Mouse (Mus musculus): Measurements from ENCODE around the gene Ksr1. TPM values are rescaled to one million over a fixed set of nuclear protein-coding genes. Genes with fewer than 3 reads are reported as not detected.

Ksr1 gene
- total and polyA plus RNA-seq, 2 experiments from 2014 or later, result 3.2 to 33.7 TPM

DNA sequence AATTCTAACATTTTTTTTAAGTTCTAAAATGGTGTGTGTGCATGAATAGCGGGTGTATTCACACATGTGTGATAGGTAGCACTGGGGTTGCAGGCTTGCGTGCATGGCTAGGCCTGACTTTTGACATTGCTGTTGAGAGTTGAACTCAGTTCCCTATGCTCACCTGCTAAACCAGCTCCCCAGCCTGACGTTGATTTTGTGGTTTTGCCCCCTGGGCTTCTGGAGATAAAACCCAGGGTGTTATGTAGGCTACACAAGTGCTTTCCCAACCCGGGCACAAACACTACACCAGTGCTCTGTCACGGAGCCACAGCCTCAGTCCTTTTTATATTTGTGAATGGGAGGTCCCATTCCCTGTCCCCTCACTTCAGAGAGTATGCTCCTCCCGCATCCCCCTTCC, 39.5 kb upstream of the Ksr1 start:
- no peaks in the 10 kb centered on the region for H3K9me3 ChIP-seq (ENCODE audit: low read length)
- no peak overlapping the region for H3K27ac ChIP-seq (ENCODE audit: low read depth, low read length)
- 88% methylated on average over 6 of the region's 6 CpGs for WGBS

DNA sequence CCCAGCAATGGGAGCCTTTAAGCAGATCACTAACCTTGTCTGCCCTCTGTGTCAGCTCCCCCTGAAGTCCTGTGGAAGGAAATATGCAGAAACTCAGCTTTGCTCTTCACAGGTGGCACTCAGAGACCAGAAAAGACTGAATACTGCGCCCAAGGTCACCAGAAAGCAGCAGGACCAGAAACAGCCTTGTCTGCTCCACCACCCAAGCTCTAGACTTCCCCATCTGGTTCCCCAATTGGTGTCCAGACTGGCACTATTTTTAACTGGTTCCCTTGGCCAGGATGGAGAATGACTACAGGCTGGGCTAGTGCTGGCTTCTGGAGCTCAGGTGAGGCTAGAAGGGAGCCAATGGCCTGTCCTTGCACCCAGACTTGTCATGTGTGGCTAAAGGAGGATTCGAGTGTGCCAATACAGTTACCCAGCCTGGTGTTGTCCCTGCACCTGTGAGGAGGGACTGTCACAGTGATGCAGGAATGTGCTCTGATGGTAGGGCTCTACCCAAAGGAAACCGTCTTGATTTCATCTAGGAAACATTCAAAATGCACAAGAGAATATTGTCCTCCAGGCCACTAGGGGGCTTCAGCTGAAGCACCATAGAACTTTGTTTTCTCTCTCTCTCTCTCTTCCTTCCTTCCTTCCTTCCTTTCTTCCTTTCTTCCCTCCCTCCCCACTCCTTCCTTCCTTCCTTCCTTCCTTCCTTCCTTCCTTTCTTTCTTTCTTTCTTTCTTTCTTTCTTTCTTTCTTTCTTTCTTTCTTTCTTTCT, 38.1 kb upstream of the Ksr1 start:
- H3K27ac ChIP-seq (ENCODE audit: low read depth, low read length), result no peak overlapping the region

More for the DNA sequence above, 39.5 kb upstream of the Ksr1 start:
- no peak overlapping the region for H3K4me2 ChIP-seq (ENCODE audit: low read depth, low read length, poor library complexity, severe bottlenecking)
- no peak for TF ChIP-seq CTCF (IDR thresholded peaks at IDR 0.05)
- no peaks in the 10 kb centered on the region for H3K4me1 ChIP-seq (ENCODE audit: insufficient read depth, low read length)
- H3K36me3 ChIP-seq (ENCODE audit: insufficient read depth, low read length), result no peaks in the 10 kb centered on the region
- ATAC-seq (ENCODE audit: low FRiP score) (no peak), DNase-seq (ENCODE audit: low spot score) (no peak)
- no peak overlapping the region for H3K4me3 ChIP-seq (ENCODE audit: low read depth, low read length)
- no peak overlapping the region for H3K9ac ChIP-seq (replicated peaks; ENCODE audit: low read length, poor library complexity, severe bottlenecking)
- no peaks in the 10 kb centered on the region for H3K27me3 ChIP-seq (ENCODE audit: insufficient read depth, low read length)

DNA sequence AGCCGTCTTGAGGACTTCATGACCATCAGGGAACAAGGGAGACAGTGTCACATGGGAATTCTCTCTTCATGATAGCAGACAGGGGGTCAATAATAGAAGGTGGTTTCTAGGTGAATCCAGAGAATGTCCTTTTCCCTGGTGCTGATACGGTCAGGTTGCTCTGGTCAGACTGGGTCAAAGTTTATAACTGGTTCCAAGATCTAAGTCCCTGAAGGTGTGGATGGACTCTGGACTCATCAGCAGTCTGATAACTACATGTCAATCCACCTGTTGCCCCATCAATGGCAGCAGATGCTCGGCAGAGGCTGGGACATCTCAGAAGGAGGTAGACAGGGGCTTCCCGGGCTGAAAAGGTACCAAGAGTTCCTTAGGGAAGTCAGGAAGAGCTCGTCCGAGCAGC, 37.2 kb upstream of the Ksr1 start:
- Histone ChIP-seq H3K4me3 (ENCODE audit: low read depth, low read length) (no peak overlapping the region), H3K4me1 (ENCODE audit: insufficient read depth, low read length) (no peaks in the 10 kb centered on the region), H3K27ac (ENCODE audit: low read depth, low read length) (no peak overlapping the region), H3K27me3 (ENCODE audit: insufficient read depth, low read length) (no peaks in the 10 kb centered on the region), H3K9ac (replicated peaks; ENCODE audit: low read length, poor library complexity, severe bottlenecking) (no peak overlapping the region), H3K36me3 (ENCODE audit: insufficient read depth, low read length) (no peaks in the 10 kb centered on the region), H3K4me2 (ENCODE audit: low read depth, low read length, poor library complexity, severe bottlenecking) (no peak overlapping the region), H3K9me3 (ENCODE audit: low read length) (no peaks in the 10 kb centered on the region)
- ATAC-seq (ENCODE audit: low FRiP score), result no peak
- no peak for TF ChIP-seq CTCF (IDR thresholded peaks at IDR 0.05)
- DNase-seq (ENCODE audit: low spot score), result no peak
- 92% methylated on average over 6 of the region's 6 CpGs for WGBS

More for the DNA sequence above, 38.1 kb upstream of the Ksr1 start:
- peak; percentile 34 for TF ChIP-seq CTCF (IDR thresholded peaks at IDR 0.05)
- H3K9me3 ChIP-seq (ENCODE audit: low read length), result no peaks in the 10 kb centered on the region
- H3K27me3 ChIP-seq (ENCODE audit: insufficient read depth, low read length), result no peaks in the 10 kb centered on the region
- no peak for DNase-seq (ENCODE audit: low spot score)
- H3K36me3 ChIP-seq (ENCODE audit: insufficient read depth, low read length), result no peaks in the 10 kb centered on the region
- 78% methylated on average over 3 of the region's 3 CpGs for WGBS
- no peak overlapping the region for H3K9ac ChIP-seq (replicated peaks; ENCODE audit: low read length, poor library complexity, severe bottlenecking)
- no peak overlapping the region for H3K4me2 ChIP-seq (ENCODE audit: low read depth, low read length, poor library complexity, severe bottlenecking)
- ATAC-seq (ENCODE audit: low FRiP score), result no peak
- H3K4me3 ChIP-seq (ENCODE audit: low read depth, low read length), result no peak overlapping the region
- H3K4me1 ChIP-seq (ENCODE audit: insufficient read depth, low read length), result no peaks in the 10 kb centered on the region

DNA sequence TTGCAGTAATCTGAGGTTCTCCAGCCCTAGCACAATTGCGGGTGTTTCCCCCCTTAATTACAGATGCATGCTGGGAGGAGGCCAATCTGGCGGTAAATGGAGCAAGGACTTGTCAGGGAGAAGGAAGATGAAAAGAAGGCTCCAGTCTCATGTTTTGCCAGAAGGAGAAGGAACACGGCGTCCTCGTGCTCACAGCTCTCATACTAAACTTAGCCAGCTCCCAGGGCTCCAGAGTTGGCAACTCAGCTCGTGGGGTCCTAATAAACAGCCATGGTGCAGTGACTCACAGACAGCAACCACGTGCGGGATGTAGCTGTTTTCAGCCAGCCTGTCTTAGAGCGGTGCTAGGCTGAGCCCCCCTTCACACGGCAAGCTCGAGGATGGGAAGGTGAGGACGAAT, 36.7 kb upstream of the Ksr1 start:
- Histone ChIP-seq H3K4me3 (ENCODE audit: low read depth, low read length) (no peak overlapping the region), H3K4me2 (ENCODE audit: low read depth, low read length, poor library complexity, severe bottlenecking) (no peak overlapping the region), H3K4me1 (ENCODE audit: insufficient read depth, low read length) (no peaks in the 10 kb centered on the region), H3K27ac (ENCODE audit: low read depth, low read length) (no peak overlapping the region), H3K9me3 (ENCODE audit: low read length) (no peaks in the 10 kb centered on the region), H3K27me3 (ENCODE audit: insufficient read depth, low read length) (no peaks in the 10 kb centered on the region), H3K36me3 (ENCODE audit: insufficient read depth, low read length) (no peaks in the 10 kb centered on the region), H3K9ac (replicated peaks; ENCODE audit: low read length, poor library complexity, severe bottlenecking) (no peak overlapping the region)
- no peak for TF ChIP-seq CTCF (IDR thresholded peaks at IDR 0.05)
- peak; percentile 53 for DNase-seq (ENCODE audit: low spot score)
- ATAC-seq (ENCODE audit: low FRiP score), result no peak
- 64% methylated on average over 12 of the region's 12 CpGs for WGBS

DNA sequence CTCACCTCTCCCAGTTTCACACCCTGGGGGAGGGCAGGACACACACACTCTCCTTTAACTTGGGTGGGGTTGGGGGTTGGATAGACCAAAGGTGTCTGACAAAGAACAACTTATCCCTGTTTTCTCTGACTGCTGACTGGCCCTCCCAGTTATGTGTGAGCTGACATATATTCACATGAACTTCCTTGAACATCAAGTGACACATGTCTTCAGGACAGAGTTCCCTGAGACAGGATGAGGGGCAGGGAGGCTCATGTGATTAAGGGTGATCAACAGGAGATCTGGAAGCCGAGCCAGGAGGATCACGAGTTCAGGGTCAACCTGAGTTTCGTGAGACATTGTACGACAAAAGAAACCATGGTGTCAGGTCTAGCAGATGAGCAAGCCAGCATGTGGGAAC, 35.7 kb upstream of the Ksr1 start:
- WGBS, result 97% methylated on average over 4 of the region's 4 CpGs
- Histone ChIP-seq H3K36me3 (ENCODE audit: insufficient read depth, low read length) (no peaks in the 10 kb centered on the region), H3K9ac (replicated peaks; ENCODE audit: low read length, poor library complexity, severe bottlenecking) (no peak overlapping the region), H3K4me2 (ENCODE audit: low read depth, low read length, poor library complexity, severe bottlenecking) (no peak overlapping the region), H3K9me3 (ENCODE audit: low read length) (no peaks in the 10 kb centered on the region), H3K27ac (ENCODE audit: low read depth, low read length) (no peak overlapping the region), H3K4me3 (ENCODE audit: low read depth, low read length) (no peak overlapping the region), H3K27me3 (ENCODE audit: insufficient read depth, low read length) (no peaks in the 10 kb centered on the region), H3K4me1 (ENCODE audit: insufficient read depth, low read length) (no peaks in the 10 kb centered on the region)
- DNase-seq (ENCODE audit: low spot score) (no peak), ATAC-seq (ENCODE audit: low FRiP score) (no peak)
- TF ChIP-seq CTCF (IDR thresholded peaks at IDR 0.05), result no peak

DNA sequence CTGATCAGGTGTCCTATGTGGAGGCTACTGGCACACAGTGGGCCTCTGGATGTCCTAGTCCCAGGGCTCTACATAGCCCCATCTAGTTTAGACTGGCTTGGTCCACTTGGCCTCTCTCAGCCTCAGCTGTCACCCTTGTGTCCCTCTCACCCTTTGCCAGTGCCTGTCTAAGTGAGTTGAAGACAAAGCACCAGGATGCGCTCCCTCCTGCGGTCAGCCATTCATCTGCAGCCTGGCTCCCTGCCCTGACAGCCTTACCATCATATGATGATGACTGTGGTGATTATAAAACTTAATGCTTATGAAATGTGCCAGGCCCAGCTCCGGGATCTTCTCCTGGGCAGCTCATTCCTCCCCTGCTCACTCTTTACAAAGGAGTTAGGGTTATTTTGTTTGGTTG, 30.5 kb upstream of the Ksr1 start:
- Histone ChIP-seq H3K4me3 (ENCODE audit: low read depth, low read length) (no peak overlapping the region), H3K27me3 (ENCODE audit: insufficient read depth, low read length) (no peaks in the 10 kb centered on the region), H3K9ac (replicated peaks; ENCODE audit: low read length, poor library complexity, severe bottlenecking) (no peak overlapping the region), H3K4me2 (ENCODE audit: low read depth, low read length, poor library complexity, severe bottlenecking) (no peak overlapping the region), H3K9me3 (ENCODE audit: low read length) (no peaks in the 10 kb centered on the region), H3K4me1 (ENCODE audit: insufficient read depth, low read length) (no peaks in the 10 kb centered on the region), H3K27ac (ENCODE audit: low read depth, low read length) (no peak overlapping the region), H3K36me3 (ENCODE audit: insufficient read depth, low read length) (no peaks in the 10 kb centered on the region)
- 80% methylated on average over 3 of the region's 3 CpGs for WGBS
- ATAC-seq (ENCODE audit: low FRiP score), result no peak
- TF ChIP-seq CTCF (IDR thresholded peaks at IDR 0.05), result no peak
- no peak for DNase-seq (ENCODE audit: low spot score)

All from midbrain, postnatal 0 days (tissue).